Mouse (Mus musculus) hindbrain, embryonic 12.5 days (tissue): ENCODE results near the gene Bahcc1. TPM values are rescaled to one million over a fixed set of nuclear protein-coding genes. Genes with fewer than 3 reads are reported as not detected.

Source experiments
- ATAC-seq: fragments of 200-750 bp; cut with Nextera tagmentation; 2 replicates; pipeline ENCODE4 v1.8.0; 2017; ENCODE audit warnings: moderate TSS enrichment; ENCODE audit not compliant: low FRiP score
- H3K27ac ChIP-seq: fragments of 300-500 bp; sonication (generic); 2 replicates; pipeline ENCODE4 v1.5.1; 2016; ENCODE audit warnings: mild to moderate bottlenecking
- H3K27me3 ChIP-seq: fragments of 300-500 bp; sonication (generic); 2 replicates; pipeline ENCODE4 v1.6.1; 2016; ENCODE audit warnings: mild to moderate bottlenecking
- H3K36me3 ChIP-seq: fragments of 300-500 bp; sonication (generic); 2 replicates; pipeline ENCODE4 v1.6.1; 2016; ENCODE audit warnings: mild to moderate bottlenecking
- H3K4me1 ChIP-seq: fragments of 300-500 bp; sonication (generic); 2 replicates; pipeline ENCODE4 v1.6.1; 2016
- H3K4me2 ChIP-seq: fragments of 300-500 bp; sonication (generic); replicated peaks from 2 replicates; pipeline ENCODE4 v1.6.1; 2016; ENCODE audit warnings: mild to moderate bottlenecking
- H3K4me3 ChIP-seq: fragments of 300-500 bp; sonication (generic); 2 replicates; pipeline ENCODE4 v1.5.1; 2016; ENCODE audit warnings: mild to moderate bottlenecking
- H3K9ac ChIP-seq: fragments of 300-500 bp; sonication (generic); 2 replicates; pipeline ENCODE4 v1.6.1; 2016; ENCODE audit warnings: mild to moderate bottlenecking, moderate library complexity
- H3K9me3 ChIP-seq: fragments of 300-500 bp; sonication (generic); replicated peaks from 2 replicates; pipeline ENCODE4 v1.6.1; 2016; ENCODE audit warnings: mild to moderate bottlenecking
- WGBS: fragments of 180-500 bp; shearing (Covaris S2); methylation state at CpG from one replicate; pipeline ENCODE4 v1.1.7; 2016; 5-methylcytosine and 5-hydroxymethylcytosine counted together
- polyA plus RNA-seq: library from polyadenylated mRNA; unstranded; fragments of >200 nt; fragmentation: Nextera tagmentation; extraction: Ambion mirVana; gene quantifications from 2 replicates; pipeline ENCODE4 v1.2.1, GENCODE M21; 2016

The Bahcc1 gene
- polyA plus RNA-seq, 1 experiment from 2014 or later = 23.8 TPM

DNA sequence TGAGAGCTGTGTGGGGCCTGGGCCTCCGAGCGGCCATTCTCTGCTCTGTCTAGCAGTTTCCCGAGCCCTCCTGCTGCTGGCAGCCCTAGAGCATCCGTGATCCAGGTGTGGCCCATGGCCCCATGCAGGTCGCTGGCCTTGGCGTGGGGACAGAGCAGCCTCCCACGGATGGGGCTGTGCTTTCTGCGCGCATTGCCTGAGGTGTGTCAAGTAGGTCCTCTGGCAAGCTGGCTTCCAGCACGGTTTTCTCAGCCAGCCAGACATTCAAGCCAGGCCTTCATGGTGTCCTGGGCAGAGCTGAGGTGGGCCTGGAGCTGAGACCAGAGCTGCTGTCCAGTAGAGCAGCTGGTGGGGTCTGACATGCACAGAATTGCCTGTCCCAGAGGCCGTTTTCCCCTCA lies 21.7 kb downstream of the Bahcc1 start:
- no peak for ATAC-seq
- WGBS = 51% methylated on average over 11 of the region's 11 CpGs
- Histone ChIP-seq H3K27ac (peak overlapping the region; percentile 66), H3K9ac (no peak overlapping the region; the same call in 1 of the 2 replicates), H3K4me3 (no peak overlapping the region), H3K4me2 (no peak overlapping the region), H3K36me3 (0 out of 2 replicates have a peak, but pooled peaks cover 2% of the 10 kb centered on the region), H3K4me1 (peaks cover 90% of the 10 kb centered on the region), H3K27me3 (no peaks in the 10 kb centered on the region), H3K9me3 (no peaks in the 10 kb centered on the region)

DNA sequence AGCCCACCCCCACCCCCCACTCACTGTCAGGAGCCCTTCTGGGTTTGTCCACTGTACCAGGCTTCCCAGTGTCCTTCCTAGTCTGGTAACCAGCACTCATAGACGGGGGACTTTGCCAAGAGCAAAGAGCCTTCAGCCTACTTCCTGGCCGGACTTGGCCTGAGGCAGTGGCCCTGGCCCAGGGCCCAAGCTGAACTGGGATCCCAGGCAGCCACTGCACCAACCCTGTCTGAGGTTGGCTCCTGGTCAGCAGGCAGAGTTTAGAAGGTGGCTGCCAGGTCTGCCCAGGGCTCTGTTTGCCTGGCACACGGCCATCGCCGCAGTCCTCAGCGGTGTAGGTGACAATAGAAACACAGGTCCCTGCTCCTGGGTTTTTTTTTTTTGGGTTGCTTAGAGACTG lies 22.3 kb downstream of the Bahcc1 start:
- no peak for ATAC-seq
- no peak overlapping the region for H3K9ac ChIP-seq
- no peaks in the 10 kb centered on the region for H3K9me3 ChIP-seq
- 0 out of 2 replicates have a peak overlapping the region, but pooled peaks have one; percentile 0 for H3K4me2 ChIP-seq
- H3K4me3 ChIP-seq = no peak overlapping the region
- H3K27ac ChIP-seq = 0 out of 2 replicates have a peak overlapping the region, but pooled peaks have one; percentile 3
- H3K36me3 ChIP-seq = 0 out of 2 replicates have a peak, but pooled peaks cover 6% of the 10 kb centered on the region
- 74% methylated on average over 6 of the region's 6 CpGs for WGBS
- peaks cover 92% of the 10 kb centered on the region for H3K4me1 ChIP-seq
- H3K27me3 ChIP-seq = no peaks in the 10 kb centered on the region

DNA sequence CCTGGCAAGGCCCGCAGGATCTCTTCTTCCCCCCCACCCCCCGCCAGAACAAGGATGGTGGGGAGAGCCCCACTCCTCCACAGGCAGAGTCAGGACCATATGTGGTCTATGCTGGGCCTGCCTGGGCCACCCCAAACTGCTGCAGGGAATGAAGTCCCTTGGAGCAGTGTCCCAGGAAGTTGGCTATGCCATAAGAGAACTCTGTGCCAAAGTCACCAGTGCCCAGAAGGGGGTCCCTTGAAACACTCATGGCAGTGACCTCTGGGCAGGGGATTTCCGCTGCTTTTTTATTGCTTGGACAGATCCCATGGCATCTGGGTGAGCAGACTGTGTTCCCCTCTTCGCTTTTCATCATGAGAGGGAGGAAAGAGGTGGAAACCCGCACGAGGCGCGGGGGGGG lies 22.8 kb downstream of the Bahcc1 start:
- Histone ChIP-seq H3K4me1 (peaks cover 92% of the 10 kb centered on the region), H3K4me3 (no peak overlapping the region), H3K4me2 (no peak overlapping the region), H3K27me3 (no peaks in the 10 kb centered on the region), H3K27ac (0 out of 2 replicates have a peak overlapping the region, but pooled peaks have one; percentile 3), H3K9me3 (no peaks in the 10 kb centered on the region), H3K9ac (no peak overlapping the region; the same call in 1 of the 2 replicates), H3K36me3 (0 out of 2 replicates have a peak, but pooled peaks cover 9% of the 10 kb centered on the region)
- WGBS = 69% methylated on average over 7 of the region's 8 CpGs
- no peak for ATAC-seq

DNA sequence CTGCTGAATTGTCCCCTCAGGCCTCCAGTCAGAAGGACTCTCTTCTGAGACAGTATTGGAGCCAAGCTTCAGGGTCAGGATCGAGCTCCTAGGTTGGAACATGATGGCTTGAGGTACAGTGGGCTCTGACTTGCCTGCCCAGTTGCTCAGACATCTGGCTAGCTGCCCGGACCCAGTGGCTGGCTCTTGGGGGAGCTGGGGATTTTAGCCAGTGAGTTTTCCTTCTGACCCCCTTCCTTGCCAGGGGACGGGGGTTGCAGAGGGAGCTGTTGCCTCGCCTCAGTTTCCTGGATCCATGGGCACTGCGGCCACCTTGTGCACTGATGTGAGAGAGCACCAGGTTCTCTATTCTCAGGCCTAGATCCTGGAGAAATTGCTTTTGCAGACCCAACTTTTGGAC lies 23.4 kb downstream of the Bahcc1 start:
- peak overlapping the region; percentile 5; the same call in 1 of the 2 replicates for H3K27ac ChIP-seq
- peak overlapping the region; percentile 19; the same call in 1 of the 2 replicates for H3K9ac ChIP-seq
- H3K9me3 ChIP-seq = no peaks in the 10 kb centered on the region
- no peak overlapping the region for H3K4me2 ChIP-seq
- ATAC-seq = no peak
- no peaks in the 10 kb centered on the region for H3K27me3 ChIP-seq
- H3K4me3 ChIP-seq = no peak overlapping the region
- H3K4me1 ChIP-seq = peaks cover 93% of the 10 kb centered on the region
- WGBS = 60% methylated on average over 5 of the region's 5 CpGs
- 0 out of 2 replicates have a peak, but pooled peaks cover 10% of the 10 kb centered on the region for H3K36me3 ChIP-seq

DNA sequence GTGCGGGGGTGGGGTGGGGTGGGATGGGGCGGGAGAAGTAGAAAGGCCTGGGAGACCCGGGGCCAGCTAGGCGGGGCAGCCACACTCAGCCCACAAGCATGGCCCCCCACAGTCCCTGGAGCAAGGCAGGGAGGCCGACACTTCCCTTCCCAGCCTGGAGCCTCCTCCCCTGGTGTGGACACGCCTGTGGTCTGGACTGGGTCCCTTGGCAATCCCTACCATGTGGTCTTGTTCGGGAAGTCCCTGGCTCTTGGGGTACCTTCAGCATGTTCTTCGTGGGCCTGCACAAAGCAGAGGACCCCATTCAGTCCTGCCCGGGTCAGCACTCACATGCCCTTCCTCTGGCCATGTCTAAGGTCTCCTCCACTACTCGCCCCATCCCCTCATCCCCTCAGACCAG lies 23.8 kb downstream of the Bahcc1 start:
- H3K27me3 ChIP-seq = no peaks in the 10 kb centered on the region
- H3K9ac ChIP-seq = peak overlapping the region; percentile 32; the same call in 1 of the 2 replicates
- no peak overlapping the region for H3K27ac ChIP-seq
- no peak; the same call in 1 of the 2 replicates for ATAC-seq
- no peak overlapping the region for H3K4me3 ChIP-seq
- H3K9me3 ChIP-seq = no peaks in the 10 kb centered on the region
- no peak overlapping the region for H3K4me2 ChIP-seq
- WGBS = 49% methylated on average over 10 of the region's 10 CpGs
- H3K4me1 ChIP-seq = peaks cover 93% of the 10 kb centered on the region
- 0 out of 2 replicates have a peak, but pooled peaks cover 10% of the 10 kb centered on the region for H3K36me3 ChIP-seq

DNA sequence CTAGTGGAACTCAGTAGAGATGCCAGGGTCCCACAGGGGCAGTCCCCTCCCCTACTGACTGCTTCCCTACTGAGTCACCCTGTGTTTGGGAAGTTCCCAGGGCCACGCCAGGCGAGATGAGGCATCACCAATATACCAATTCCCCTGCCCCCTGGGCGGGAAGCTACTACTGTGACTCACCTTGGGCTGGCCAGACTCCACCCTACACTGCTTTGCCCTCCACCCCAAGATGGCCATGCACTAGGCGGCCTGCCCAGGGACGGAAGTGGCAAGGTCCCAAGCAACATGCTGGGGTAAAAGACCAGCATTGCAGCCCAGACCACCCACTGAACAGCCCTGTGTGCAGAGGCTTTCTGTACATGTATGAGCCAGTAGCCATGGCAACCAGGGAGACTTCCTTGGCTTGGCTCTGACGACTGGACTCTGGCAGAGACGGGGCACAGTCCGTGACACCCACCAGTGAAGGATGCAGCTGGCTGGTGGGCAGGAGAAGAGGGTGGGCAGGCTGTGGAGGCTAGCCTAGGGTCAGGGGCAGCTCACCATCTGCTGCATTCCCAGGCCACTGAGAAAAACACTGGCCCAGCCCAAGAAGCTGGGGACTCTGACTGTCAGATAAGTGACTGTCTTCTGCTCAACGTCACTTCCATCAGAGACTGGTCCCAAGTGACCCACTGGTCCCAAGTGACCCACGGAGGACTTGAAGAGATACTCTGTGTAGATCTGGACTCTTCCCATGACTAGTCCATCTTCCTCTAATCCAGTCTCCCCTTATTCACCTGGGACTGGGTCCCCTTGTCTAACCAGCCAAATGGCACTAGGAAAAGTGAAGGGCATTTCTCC lies 24.5 kb downstream of the Bahcc1 start:
- Histone ChIP-seq H3K4me3 (no peak overlapping the region), H3K4me1 (peaks cover 93% of the 10 kb centered on the region), H3K4me2 (no peak overlapping the region), H3K27ac (peak overlapping the region; percentile 3; the same call in 1 of the 2 replicates), H3K9me3 (no peaks in the 10 kb centered on the region), H3K9ac (no peak overlapping the region), H3K27me3 (no peaks in the 10 kb centered on the region), H3K36me3 (0 out of 2 replicates have a peak, but pooled peaks cover 10% of the 10 kb centered on the region)
- peak; percentile 6; the same call in 1 of the 2 replicates for ATAC-seq
- 59% methylated on average over 10 of the region's 10 CpGs for WGBS

DNA sequence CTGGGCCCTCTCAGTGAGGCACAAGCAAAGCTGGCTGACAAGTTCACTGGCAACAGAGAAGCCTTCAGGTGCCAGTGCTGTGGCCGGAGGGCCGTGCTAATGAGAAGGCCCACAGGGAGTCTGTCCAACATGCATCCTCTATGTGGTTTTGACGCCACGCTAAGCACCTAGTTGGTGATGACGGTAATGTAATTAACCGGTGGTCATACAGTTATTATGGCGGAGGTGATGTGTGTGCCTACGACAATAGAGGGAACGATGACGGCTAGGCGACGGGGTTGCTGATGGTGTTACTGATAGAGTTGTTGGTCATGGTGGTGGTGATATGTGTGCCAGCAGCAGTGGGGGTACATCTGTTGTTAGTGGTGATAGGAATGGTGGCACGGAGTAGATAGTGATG lies 25.2 kb downstream of the Bahcc1 start:
- 0 out of 2 replicates have a peak, but pooled peaks cover 10% of the 10 kb centered on the region for H3K36me3 ChIP-seq
- peaks cover 93% of the 10 kb centered on the region for H3K4me1 ChIP-seq
- no peak overlapping the region for H3K4me3 ChIP-seq
- no peak overlapping the region for H3K4me2 ChIP-seq
- no peak overlapping the region for H3K9ac ChIP-seq
- ATAC-seq = no peak
- H3K9me3 ChIP-seq = no peaks in the 10 kb centered on the region
- 90% methylated on average over 13 of the region's 13 CpGs for WGBS
- H3K27ac ChIP-seq = no peak overlapping the region
- no peaks in the 10 kb centered on the region for H3K27me3 ChIP-seq

DNA sequence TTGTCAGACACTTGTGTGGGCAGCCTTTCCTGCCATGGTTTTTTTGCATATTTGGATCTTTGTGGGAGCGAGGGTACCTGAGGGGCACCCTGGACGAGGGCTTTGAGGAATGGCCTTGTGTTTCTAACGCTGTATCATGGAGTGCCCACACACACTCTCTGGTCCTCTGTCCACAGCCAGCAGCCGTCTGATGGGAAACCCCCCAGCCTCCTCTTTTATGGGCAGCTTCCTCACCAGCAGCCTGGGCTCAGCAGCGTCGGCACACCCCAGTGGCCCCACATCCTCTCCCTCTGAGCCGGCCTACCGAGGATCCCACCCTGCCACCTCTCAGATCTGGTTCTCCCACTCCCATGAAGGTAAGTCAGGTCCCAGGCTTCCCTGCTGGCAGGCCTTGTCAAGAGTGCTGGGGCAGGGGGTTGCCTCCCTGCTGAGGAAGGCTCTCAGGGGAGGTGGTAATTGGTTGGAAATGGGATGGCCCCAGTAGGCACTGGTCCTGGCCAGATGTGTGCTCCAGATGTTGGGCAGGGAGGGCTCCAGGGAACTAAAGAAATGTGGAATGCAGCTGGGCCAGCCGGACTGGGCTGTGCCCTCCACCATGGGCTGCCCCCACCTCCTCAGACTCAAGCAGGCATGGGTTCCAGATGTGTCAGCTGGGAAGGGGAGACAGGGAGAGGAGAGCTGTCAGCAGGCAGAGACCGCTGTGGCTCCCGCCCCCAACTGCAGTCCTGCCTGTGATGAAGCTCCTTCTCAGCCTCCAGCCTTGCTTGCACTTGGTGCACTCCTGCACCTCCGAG lies 26.3 kb downstream of the Bahcc1 start:
- WGBS = 52% methylated on average over 12 of the region's 12 CpGs
- Histone ChIP-seq H3K4me2 (no peak overlapping the region), H3K9me3 (no peaks in the 10 kb centered on the region), H3K36me3 (peaks cover 13% of the 10 kb centered on the region; the same call in 1 of the 2 replicates), H3K27ac (peak overlapping the region; percentile 31; the same call in 1 of the 2 replicates), H3K4me3 (no peak overlapping the region), H3K27me3 (no peaks in the 10 kb centered on the region), H3K9ac (no peak overlapping the region), H3K4me1 (peaks cover 93% of the 10 kb centered on the region)
- ATAC-seq = no peak

DNA sequence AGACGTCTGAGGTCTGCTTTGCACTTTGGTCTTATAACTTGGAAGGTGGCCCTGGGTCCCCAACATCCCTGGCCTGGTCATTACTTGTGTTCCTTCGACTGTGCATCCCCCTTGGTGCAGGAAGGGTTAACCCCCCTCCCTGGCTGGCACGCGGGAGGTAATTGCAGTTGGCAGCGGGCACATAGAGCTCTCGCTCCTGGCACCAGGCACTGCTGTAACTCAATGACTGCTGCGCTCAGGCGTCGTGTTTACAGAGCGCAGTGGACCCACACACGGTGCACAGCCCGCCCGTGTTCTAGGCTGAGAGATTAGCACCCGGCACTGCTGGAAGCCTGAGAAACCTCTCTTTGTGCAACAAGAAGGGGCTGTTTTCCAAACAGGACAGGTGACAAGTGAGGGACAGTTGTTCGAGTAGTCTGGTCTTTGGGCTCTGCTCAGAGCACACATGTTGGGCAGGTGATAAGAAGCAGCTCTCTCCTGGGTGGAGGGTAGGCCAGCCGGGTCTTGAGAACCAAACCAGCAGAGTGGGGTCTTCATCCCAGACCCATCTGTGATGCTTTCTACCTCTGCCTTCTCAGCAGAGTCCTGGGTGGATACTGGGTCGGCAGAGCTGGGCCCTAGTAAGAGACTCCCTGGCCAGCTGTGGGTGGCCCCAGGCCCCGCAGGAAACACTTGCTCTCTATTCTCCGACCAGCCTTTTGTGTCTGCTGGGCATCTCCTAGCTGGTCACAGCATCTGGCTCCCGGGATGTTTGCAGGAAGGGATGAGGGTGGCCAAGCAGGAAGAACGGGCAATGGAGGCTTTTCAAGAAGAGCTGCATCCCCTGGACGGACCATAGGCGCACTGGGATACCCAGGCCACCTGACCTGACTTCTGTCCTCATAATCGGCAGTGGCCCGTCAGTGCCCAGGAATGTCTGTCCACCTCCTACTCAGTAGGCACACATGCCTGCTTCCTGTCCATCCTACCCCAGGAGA lies 27.3 kb downstream of the Bahcc1 start:
- Histone ChIP-seq H3K9me3 (no peaks in the 10 kb centered on the region), H3K4me3 (no peak overlapping the region), H3K27ac (peak overlapping the region; percentile 31; the same call in 1 of the 2 replicates), H3K9ac (peak overlapping the region; percentile 32; the same call in 1 of the 2 replicates), H3K27me3 (no peaks in the 10 kb centered on the region), H3K4me1 (peaks cover 93% of the 10 kb centered on the region), H3K36me3 (peaks cover 17% of the 10 kb centered on the region; the same call in 1 of the 2 replicates), H3K4me2 (no peak overlapping the region)
- ATAC-seq = no peak
- 68% methylated on average over 25 of the region's 25 CpGs for WGBS

DNA sequence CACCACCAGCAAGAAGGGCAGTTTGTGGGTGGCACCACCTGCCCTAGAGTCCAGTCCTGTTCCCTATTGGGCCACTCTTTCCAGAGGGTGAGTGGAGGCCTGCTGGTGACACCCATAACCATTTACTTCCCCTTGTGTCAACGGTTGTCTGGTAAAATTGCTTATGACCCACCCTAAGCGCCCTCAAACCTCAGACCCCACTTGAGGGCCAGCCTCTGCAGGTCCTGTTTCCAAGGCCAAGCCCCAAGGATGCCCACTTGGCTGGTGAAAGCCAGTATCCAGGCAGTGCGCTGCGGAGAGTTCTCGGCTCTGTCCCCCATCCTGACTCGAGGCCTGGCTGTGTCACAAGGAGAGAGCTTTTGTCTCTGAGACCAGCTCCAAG lies 28.0 kb downstream of the Bahcc1 start:
- H3K4me1 ChIP-seq = peaks cover 92% of the 10 kb centered on the region
- H3K27ac ChIP-seq = peak overlapping the region; percentile 77

More for the DNA sequence above, 28.0 kb downstream of the Bahcc1 start:
- Histone ChIP-seq H3K9ac (peak overlapping the region; percentile 18; the same call in 1 of the 2 replicates), H3K4me3 (no peak overlapping the region), H3K4me2 (no peak overlapping the region), H3K9me3 (no peaks in the 10 kb centered on the region), H3K36me3 (peaks cover 17% of the 10 kb centered on the region; the same call in 1 of the 2 replicates), H3K27me3 (no peaks in the 10 kb centered on the region)
- WGBS = 79% methylated on average over 6 of the region's 6 CpGs
- 0 out of 2 replicates have a peak, but pooled peaks have one; percentile 0 for ATAC-seq
